Mouse (Mus musculus) lung, adult 2 months (tissue): Measurements from ENCODE around the gene Fyb.

Experiments
- CTCF ChIP-seq: fragments of 200-500 bp; IDR thresholded peaks from 2 replicates; pipeline ENCODE4 v1.5.1; 2011; ENCODE audit warnings: mild to moderate bottlenecking, low read length, control low read depth; ENCODE audit not compliant: insufficient read depth
- POLR2A ChIP-seq: fragments of 200-500 bp; IDR thresholded peaks from 2 replicates; pipeline ENCODE4 v1.6.1; 2011; ENCODE audit warnings: low read depth, mild to moderate bottlenecking, control low read depth, low read length, borderline replicate concordance; ENCODE audit errors: extremely low read depth

GRCm38 (mm10) chr15:6623529-6624228 is 101.0 kb downstream of the Fyb start:
- no peak for TF ChIP-seq CTCF
- no peak for TF ChIP-seq POLR2A
